Mouse (Mus musculus) erythroblast, embryonic 14.5 days (primary cell): ENCODE results near the gene Glt28d2.

Source experiments
- GATA1 ChIP-seq: IDR thresholded peaks from 2 replicates; pipeline ENCODE4 v1.6.1; 2012; ENCODE audit warnings: low read length, inconsistent platforms, mixed read lengths
- TAL1 ChIP-seq: IDR thresholded peaks from 3 replicates; pipeline ENCODE4 v1.6.1; 2012; ENCODE audit warnings: low read length, inconsistent platforms, mixed read lengths

DNA sequence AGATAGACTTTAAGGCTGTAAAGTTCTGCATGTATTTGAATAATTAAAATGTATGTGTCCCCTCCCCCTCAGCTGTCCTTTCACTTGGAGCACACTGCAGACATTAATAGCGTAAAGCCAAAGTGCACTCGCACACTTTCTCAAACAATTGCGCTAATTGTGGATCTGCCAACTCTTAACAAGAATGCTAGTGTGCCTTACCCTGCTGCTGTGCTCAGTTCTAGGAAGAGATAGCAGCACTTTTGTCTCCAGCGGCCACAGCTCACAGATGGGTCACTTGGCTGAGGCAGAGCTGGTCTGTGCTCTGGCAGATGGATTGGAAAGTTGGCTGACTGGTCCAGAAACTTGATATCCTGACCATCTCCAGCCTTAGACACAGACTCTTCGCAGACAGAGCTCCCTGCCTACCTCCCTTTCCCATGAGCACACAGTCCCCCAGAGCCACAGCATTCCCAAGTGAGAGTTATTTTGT is 40.9 kb upstream of the Glt28d2 start:
- no peak for TF ChIP-seq GATA1
- TF ChIP-seq TAL1, result no peak
